In genomic region chr5:142857763-142858229, GRCm38 (mm10) we compare ENCODE assay signal across 10 mouse cellular contexts. TPM values are rescaled to one million over a fixed set of nuclear protein-coding genes. Genes with fewer than 3 reads are reported as not detected.
DNase-seq lines count a peak whose midpoint lies in the region; ATAC-seq lines count a peak whose summit lies in the region.
"Had no signal": no experiment of that assay in that cellular context is flagged by ENCODE, and none has a peak within 500 bp of the region (broad histone marks: within the 10 kb centered on the region; RNA-seq: fewer than 3 reads in every experiment).

No protein-coding gene starts in this region.

- no peak overlapping the region for H3K9ac ChIP-seq in heart, embryonic 12.5 days
- H3K9ac ChIP-seq in heart, embryonic 14.5 days (ENCODE audit: low read length), result no peak overlapping the region
- H3K9ac ChIP-seq: lung, embryonic 14.5 days had no signal

- H3K9me3 ChIP-seq in heart, embryonic 12.5 days (replicated peaks), result peaks cover 10% of the 10 kb centered on the region
- peaks cover 4% of the 10 kb centered on the region; the same call in 1 of the 2 replicates for H3K9me3 ChIP-seq in heart, embryonic 14.5 days (ENCODE audit: control insufficient read depth, low read length)

- no peaks in the 10 kb centered on the region for H3K27me3 ChIP-seq in heart, embryonic 12.5 days (replicated peaks)
- H3K27me3 ChIP-seq in heart, embryonic 14.5 days (ENCODE audit: control insufficient read depth, insufficient read depth, low read length), result no peaks in the 10 kb centered on the region

- DNase-seq in heart, adult 9 months (ENCODE audit: low spot score in 2 of 2), result no peak
- DNase-seq in cerebellum, adult 11-12 months, result peak; percentile 64
- DNase-seq in left cerebral cortex, postnatal 4 days, result peak; percentile 88
- no peak for DNase-seq in lung, postnatal 10 days
- DNase-seq in urinary bladder, postnatal 10 days (ENCODE audit: low spot score), result no peak
- no peak for DNase-seq in embryo, embryonic 11 days
- DNase-seq: lung, embryonic 14.5 days had no signal

- H3K4me1 ChIP-seq in heart, embryonic 12.5 days (replicated peaks), result no peaks in the 10 kb centered on the region; the same call in 1 of the 2 replicates
- H3K4me1 ChIP-seq in heart, embryonic 14.5 days (ENCODE audit: control insufficient read depth in 2 of 2, insufficient read depth in 2 of 2, low read length in 2 of 2), result peaks cover 5 to 9% of the 10 kb centered on the region in 2 experiments; a peak in 3 of 4 replicates

- no peak overlapping the region for H3K4me3 ChIP-seq in heart, embryonic 12.5 days
- no peak overlapping the region for H3K4me3 ChIP-seq in heart, embryonic 14.5 days (ENCODE audit: control insufficient read depth in 1 of 2, insufficient read depth in 1 of 2, low read depth in 1 of 2, low read length in 2 of 2)
- H3K4me3 ChIP-seq: erythroblast, embryonic 14.5 days had no signal

- intact Hi-C loops in left cerebral cortex, postnatal 4 days (cut with DNase I), result no loop called here

- no peak for ATAC-seq in heart, embryonic 12.5 days (ENCODE audit: insufficient number of reproducible peaks, low FRiP score)
- no peak for ATAC-seq in heart, embryonic 14.5 days (ENCODE audit: insufficient number of reproducible peaks, insufficient read depth, low FRiP score, low read depth)

- no peaks in the 10 kb centered on the region for H3K36me3 ChIP-seq in heart, embryonic 12.5 days
- no peaks in the 10 kb centered on the region for H3K36me3 ChIP-seq in heart, embryonic 14.5 days (ENCODE audit: control insufficient read depth, insufficient read depth, low read length)

- no peak overlapping the region for H3K27ac ChIP-seq in heart, embryonic 12.5 days (ENCODE audit: poor library complexity, severe bottlenecking)
- no peak overlapping the region for H3K27ac ChIP-seq in heart, embryonic 14.5 days (replicated peaks in 1 of 2; ENCODE audit: control insufficient read depth in 1 of 2, insufficient read depth in 1 of 2, low read depth in 2 of 2, low read length in 2 of 2)

- 43% methylated on average over 16 of the region's 16 CpGs for WGBS in heart, embryonic 12.5 days
- 45% methylated on average over 16 of the region's 16 CpGs for WGBS in heart, embryonic 14.5 days

- H3K4me2 ChIP-seq in heart, embryonic 12.5 days, result 0 out of 2 replicates have a peak overlapping the region, but pooled peaks have one; percentile 9
- H3K4me2 ChIP-seq in heart, embryonic 14.5 days (ENCODE audit: low read length), result peak overlapping the region; percentile 46
- H3K4me2 ChIP-seq: lung, embryonic 14.5 days had no signal

RNA-seq across cellular contexts. Expression of gene Fbxl18, which starts 37.4 kb away (rescaled TPM):
- polyA plus RNA-seq in heart, embryonic 12.5 days (2016; fragmentation: Nextera tagmentation; extraction: Ambion mirVana), result 11.5 and 12.9 TPM in 2 replicates
- polyA plus RNA-seq in heart, embryonic 14.5 days (2014; fragmentation: Nextera tagmentation; extraction: Ambion mirVana), result 5.5 and 7.2 TPM in 2 replicates
- 10 to 100 TPM; 34.6 to 35.8 TPM for total RNA-seq in left cerebral cortex, postnatal 4 days (2021)

RNA-seq across cellular contexts. Expression of gene Tnrc18, which starts 40.3 kb away (rescaled TPM):
- polyA plus RNA-seq in heart, embryonic 12.5 days (2016; fragmentation: Nextera tagmentation; extraction: Ambion mirVana), result 31.7 and 34.7 TPM in 2 replicates
- polyA plus RNA-seq in heart, embryonic 14.5 days (2014; fragmentation: Nextera tagmentation; extraction: Ambion mirVana), result 28.1 and 31.0 TPM in 2 replicates
- 100 to 1,000 TPM; 232 to 250 TPM for total RNA-seq in left cerebral cortex, postnatal 4 days (2021)

RNA-seq across cellular contexts. Expression of gene Actb, which starts 48.8 kb away (rescaled TPM):
- 6,292 and 6,382 TPM in 2 replicates for polyA plus RNA-seq in heart, embryonic 12.5 days (2016; fragmentation: Nextera tagmentation; extraction: Ambion mirVana)
- 5,159 and 5,554 TPM in 2 replicates for polyA plus RNA-seq in heart, embryonic 14.5 days (2014; fragmentation: Nextera tagmentation; extraction: Ambion mirVana)
- 1,000 to 10,000 TPM; 5,289 to 5,459 TPM for total RNA-seq in left cerebral cortex, postnatal 4 days (2021)

Comparison
In these comparisons a context has a peak if more than half of its experiments do, and no peak if none do; other contexts are left out.
1. DNase-seq: peak in cerebellum, adult 11-12 months (single experiment) and left cerebral cortex, postnatal 4 days (single experiment); none in heart, adult 9 months (0 of 2), lung, postnatal 10 days (single experiment), urinary bladder, postnatal 10 days (single experiment) and embryo, embryonic 11 days (single experiment).